Mouse (Mus musculus) lung, adult 2 months (tissue): ENCODE measurements around the gene Apbb2.

Source experiments
- CTCF ChIP-seq: fragments of 200-500 bp; IDR thresholded peaks from 2 replicates; pipeline ENCODE4 v1.5.1; 2011; ENCODE audit warnings: mild to moderate bottlenecking, low read length, control low read depth; ENCODE audit not compliant: insufficient read depth
- POLR2A ChIP-seq: fragments of 200-500 bp; IDR thresholded peaks from 2 replicates; pipeline ENCODE4 v1.6.1; 2011; ENCODE audit warnings: low read depth, mild to moderate bottlenecking, control low read depth, low read length, borderline replicate concordance; ENCODE audit errors: extremely low read depth

DNA sequence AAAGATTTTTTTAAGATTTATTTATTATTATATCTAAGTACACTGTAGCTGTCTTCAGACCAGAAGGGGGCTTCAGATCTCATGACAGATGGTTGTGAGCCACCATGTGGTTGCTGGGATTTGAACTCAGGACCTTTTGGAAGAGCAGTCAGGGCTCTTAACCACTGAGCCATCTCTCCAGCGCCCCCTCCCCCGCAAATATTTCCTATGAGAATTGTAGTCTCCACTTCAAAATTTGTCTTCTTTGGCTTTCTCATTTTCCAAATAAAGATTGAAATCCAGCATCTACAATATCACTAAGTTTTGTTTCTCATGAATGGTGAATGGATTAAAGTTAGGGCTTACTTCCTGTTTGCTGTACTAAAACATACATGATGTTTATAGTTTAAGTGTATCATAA, 356.1 kb downstream of the Apbb2 start:
- no peak for TF ChIP-seq POLR2A
- no peak for TF ChIP-seq CTCF
